Comparison of ENCODE assay signal across 8 mouse cellular contexts in genomic region chr11:68384592-68385020, GRCm38 (mm10). TPM values are rescaled to one million over a fixed set of nuclear protein-coding genes. Genes with fewer than 3 reads are reported as not detected.
DNase-seq lines count a peak whose midpoint lies in the region; ATAC-seq and TF ChIP-seq lines count a peak whose summit lies in the region.

No protein-coding gene starts in this region.

- no peak for TF ChIP-seq CTCF in midbrain, postnatal 0 days (IDR thresholded peaks at IDR 0.05)

- no peak for ATAC-seq in embryonic facial prominence, embryonic 13.5 days (ENCODE audit: insufficient number of reproducible peaks, insufficient read depth, low FRiP score, low TSS enrichment, low read depth)
- no peak for ATAC-seq in hindbrain, embryonic 16.5 days
- peak; percentile 24; the same call in 1 of the 2 replicates for ATAC-seq in midbrain, postnatal 0 days (ENCODE audit: low FRiP score)
- no peak for ATAC-seq in megakaryocyte-erythroid progenitor cell, adult 5-6 weeks (replicated peaks; ENCODE audit: low FRiP score, low TSS enrichment, poor library complexity, severe bottlenecking)
- no peak for ATAC-seq in megakaryocyte progenitor cell, adult 5-6 weeks (replicated peaks; ENCODE audit: poor library complexity)

- under 1% methylated on average over 26 of the region's 27 CpGs for WGBS in embryonic facial prominence, embryonic 13.5 days
- 1% methylated on average over 26 of the region's 27 CpGs for WGBS in hindbrain, embryonic 16.5 days
- 0% methylated on average over 27 of the region's 27 CpGs for WGBS in midbrain, postnatal 0 days

- peak; percentile 42 for DNase-seq in left cerebral cortex, postnatal 4 days
- DNase-seq in left cerebral cortex, postnatal 36 days (ENCODE audit: low spot score in 2 of 2), result no peak
- no peak for DNase-seq in midbrain, postnatal 0 days (ENCODE audit: low spot score)
- DNase-seq in gastrocnemius, postnatal 36 days, result no peak

- H3K4me3 ChIP-seq in embryonic facial prominence, embryonic 13.5 days, result peak overlapping the region; percentile 66
- H3K4me3 ChIP-seq in hindbrain, embryonic 16.5 days (ENCODE audit: low read length), result peak overlapping the region; percentile 64
- peak overlapping the region; percentile 57 for H3K4me3 ChIP-seq in midbrain, postnatal 0 days (ENCODE audit: low read depth, low read length)

- intact Hi-C loops in left cerebral cortex, postnatal 4 days (cut with DNase I), result no loop called here
- intact Hi-C loops in left cerebral cortex, postnatal 36 days (cut with DNase I), result no loop called here
- intact Hi-C loops in gastrocnemius, postnatal 36 days (cut with DNase I), result no loop called here

- H3K27me3 ChIP-seq in embryonic facial prominence, embryonic 13.5 days, result peaks cover 84% of the 10 kb centered on the region
- peaks cover 9% of the 10 kb centered on the region; the same call in 1 of the 2 replicates for H3K27me3 ChIP-seq in hindbrain, embryonic 16.5 days (replicated peaks; ENCODE audit: control insufficient read depth, insufficient read depth, low read length)
- peaks cover 38% of the 10 kb centered on the region for H3K27me3 ChIP-seq in midbrain, postnatal 0 days (ENCODE audit: insufficient read depth, low read length)

- H3K9me3 ChIP-seq in embryonic facial prominence, embryonic 13.5 days, result no peaks in the 10 kb centered on the region
- no peaks in the 10 kb centered on the region for H3K9me3 ChIP-seq in hindbrain, embryonic 16.5 days (ENCODE audit: control insufficient read depth, low read length)
- H3K9me3 ChIP-seq in midbrain, postnatal 0 days (ENCODE audit: low read length), result no peaks in the 10 kb centered on the region

- no peak overlapping the region for H3K27ac ChIP-seq in embryonic facial prominence, embryonic 13.5 days
- no peak overlapping the region for H3K27ac ChIP-seq in hindbrain, embryonic 16.5 days (ENCODE audit: low read depth, low read length)
- no peak overlapping the region for H3K27ac ChIP-seq in midbrain, postnatal 0 days (ENCODE audit: low read depth, low read length)

- H3K4me2 ChIP-seq in embryonic facial prominence, embryonic 13.5 days, result peak overlapping the region; percentile 95
- peak overlapping the region; percentile 78 for H3K4me2 ChIP-seq in hindbrain, embryonic 16.5 days (ENCODE audit: low read length)
- H3K4me2 ChIP-seq in midbrain, postnatal 0 days (ENCODE audit: low read depth, low read length, poor library complexity, severe bottlenecking), result peak overlapping the region; percentile 94

- peaks cover 43% of the 10 kb centered on the region for H3K4me1 ChIP-seq in embryonic facial prominence, embryonic 13.5 days
- peaks cover 30% of the 10 kb centered on the region for H3K4me1 ChIP-seq in hindbrain, embryonic 16.5 days (ENCODE audit: control insufficient read depth, insufficient read depth, low read depth, low read length)
- peaks cover 4% of the 10 kb centered on the region for H3K4me1 ChIP-seq in midbrain, postnatal 0 days (ENCODE audit: insufficient read depth, low read length)

- peak overlapping the region; percentile 77 for H3K9ac ChIP-seq in embryonic facial prominence, embryonic 13.5 days
- peak overlapping the region; percentile 67 for H3K9ac ChIP-seq in hindbrain, embryonic 16.5 days (ENCODE audit: low read depth, low read length)
- H3K9ac ChIP-seq in midbrain, postnatal 0 days (replicated peaks; ENCODE audit: low read length, poor library complexity, severe bottlenecking), result peak overlapping the region; percentile 46

- H3K36me3 ChIP-seq in embryonic facial prominence, embryonic 13.5 days, result no peaks in the 10 kb centered on the region
- H3K36me3 ChIP-seq in hindbrain, embryonic 16.5 days (ENCODE audit: control insufficient read depth, insufficient read depth, low read length), result no peaks in the 10 kb centered on the region
- no peaks in the 10 kb centered on the region for H3K36me3 ChIP-seq in midbrain, postnatal 0 days (ENCODE audit: insufficient read depth, low read length)

RNA-seq across cellular contexts. Expression of gene Ntn1, which starts 16.0 kb away (rescaled TPM):
- total RNA-seq in left cerebral cortex, postnatal 4 days (2021), result 10 to 100 TPM; 10.6 to 14.7 TPM
- 1 to 10 TPM; 5.5 to 7.5 TPM for total RNA-seq in left cerebral cortex, postnatal 36 days (2021)
- 7.1 and 9.4 TPM in 2 replicates for polyA plus RNA-seq in embryonic facial prominence, embryonic 13.5 days (2015; fragmentation: Nextera tagmentation; extraction: Ambion mirVana)
- 13.3 and 21.7 TPM in 2 replicates for polyA plus RNA-seq in hindbrain, embryonic 16.5 days (2015; fragmentation: Nextera tagmentation; extraction: Ambion mirVana)
- 66.4 and 69.1 TPM in 2 replicates for total RNA-seq in midbrain, postnatal 0 days (2014; rRNA removed)
- 9.6 and 9.7 TPM in 2 replicates for polyA plus RNA-seq in midbrain, postnatal 0 days (2015; fragmentation: Nextera tagmentation; extraction: Ambion mirVana)
- not detected in 2 replicates for total RNA-seq in megakaryocyte-erythroid progenitor cell, adult 5-6 weeks (2014; fragmentation: Nextera tagmentation)
- not detected in 2 replicates for total RNA-seq in megakaryocyte-erythroid progenitor cell, adult 5-6 weeks (2017)
- 1 to 10 TPM; 3.6 to 4.1 TPM for total RNA-seq in gastrocnemius, postnatal 36 days (2021)
- total RNA-seq in megakaryocyte progenitor cell, adult 5-6 weeks (2015), result not detected in 2 replicates
- not detected in 2 replicates for total RNA-seq in megakaryocyte progenitor cell, adult 5-6 weeks (2017)

RNA-seq across cellular contexts. Expression of gene Pik3r5, which starts 47.3 kb away (rescaled TPM):
- under 1 TPM; 0.56 to 0.97 TPM for total RNA-seq in left cerebral cortex, postnatal 4 days (2021)
- 1 to 10 TPM; 3.0 to 3.3 TPM for total RNA-seq in left cerebral cortex, postnatal 36 days (2021)
- 0.67 and 0.79 TPM in 2 replicates for polyA plus RNA-seq in embryonic facial prominence, embryonic 13.5 days (2015; fragmentation: Nextera tagmentation; extraction: Ambion mirVana)
- 0.26 and 0.44 TPM in 2 replicates for polyA plus RNA-seq in hindbrain, embryonic 16.5 days (2015; fragmentation: Nextera tagmentation; extraction: Ambion mirVana)
- total RNA-seq in midbrain, postnatal 0 days (2014; rRNA removed), result 1.0 and 1.4 TPM in 2 replicates
- 0.23 and 0.52 TPM in 2 replicates for polyA plus RNA-seq in midbrain, postnatal 0 days (2015; fragmentation: Nextera tagmentation; extraction: Ambion mirVana)
- 3.0 and 4.1 TPM in 2 replicates for total RNA-seq in megakaryocyte-erythroid progenitor cell, adult 5-6 weeks (2014; fragmentation: Nextera tagmentation)
- total RNA-seq in megakaryocyte-erythroid progenitor cell, adult 5-6 weeks (2017), result 0.88 and 2.5 TPM in 2 replicates
- under 1 TPM; 0.56 to 0.57 TPM for total RNA-seq in gastrocnemius, postnatal 36 days (2021)
- 10.5 and 12.8 TPM in 2 replicates for total RNA-seq in megakaryocyte progenitor cell, adult 5-6 weeks (2015)
- 6.2 and 7.0 TPM in 2 replicates for total RNA-seq in megakaryocyte progenitor cell, adult 5-6 weeks (2017)

Comparison
In these comparisons a context has a peak if more than half of its experiments do, and no peak if none do; other contexts are left out.
1. RNA of gene Ntn1, which starts 16.0 kb away (total RNA-seq): 66.4 to 69.1 TPM in midbrain, postnatal 0 days, 10.6 to 14.7 TPM in left cerebral cortex, postnatal 4 days, 5.5 to 7.5 TPM in left cerebral cortex, postnatal 36 days and 3.6 to 4.1 TPM in gastrocnemius, postnatal 36 days; not detected in megakaryocyte-erythroid progenitor cell, adult 5-6 weeks and not detected in megakaryocyte progenitor cell, adult 5-6 weeks; every median in the first group is over 4 times any median in the second.
2. Peak in every context shown above with its lines, with median percentiles within 50 percentile points of each other: H3K4me2 ChIP-seq, H3K4me3 ChIP-seq and H3K9ac ChIP-seq.